Mouse (Mus musculus) midbrain, embryonic 14.5 days (tissue): ENCODE results near the gene Slamf6. TPM values are rescaled to one million over a fixed set of nuclear protein-coding genes. Genes with fewer than 3 reads are reported as not detected.

Experiments used
- ATAC-seq: fragments of 200-750 bp; cut with Nextera tagmentation; 2 replicates; pipeline ENCODE4 v1.8.0; 2017; ENCODE audit warnings: moderate number of reproducible peaks, moderate library complexity; ENCODE audit not compliant: low FRiP score, low TSS enrichment
- DNase-seq: peaks from one replicate; pipeline ENCODE4 v3.0.0-alpha.2; 2015
- H3K27ac ChIP-seq: fragments of 300-500 bp; sonication (generic); replicated peaks from 2 replicates; pipeline ENCODE4 v1.5.1; 2014; ENCODE audit warnings: mild to moderate bottlenecking, low read depth, low read length, moderate library complexity
- H3K27me3 ChIP-seq: fragments of 300-500 bp; sonication (generic); 2 replicates; pipeline ENCODE4 v1.6.1; 2014; ENCODE audit warnings: low read length, control low read depth, mixed read lengths; ENCODE audit not compliant: control insufficient read depth, insufficient read depth
- H3K36me3 ChIP-seq: fragments of 300-500 bp; sonication (generic); 2 replicates; pipeline ENCODE4 v1.6.1; 2014; ENCODE audit warnings: low read length, control low read depth; ENCODE audit not compliant: control insufficient read depth, insufficient read depth
- H3K4me1 ChIP-seq: fragments of 300-500 bp; sonication (generic); 2 replicates; pipeline ENCODE4 v1.6.1; 2014; ENCODE audit warnings: mild to moderate bottlenecking, antibody characterized with exemption, low read length, control low read depth; ENCODE audit not compliant: control insufficient read depth, insufficient read depth
- H3K4me2 ChIP-seq: fragments of 300-500 bp; sonication (generic); 2 replicates; pipeline ENCODE4 v1.6.1; 2014; ENCODE audit warnings: mild to moderate bottlenecking, low read length, moderate library complexity
- H3K4me3 ChIP-seq: fragments of 300-500 bp; sonication (generic); replicated peaks from 2 replicates; pipeline ENCODE4 v1.5.1; 2014; ENCODE audit warnings: low read depth, low read length
- H3K9ac ChIP-seq: fragments of 300-500 bp; sonication (generic); replicated peaks from 2 replicates; pipeline ENCODE4 v1.6.1; 2014; ENCODE audit warnings: mild to moderate bottlenecking, low read length, moderate library complexity
- H3K9me3 ChIP-seq: fragments of 300-500 bp; sonication (generic); 2 replicates; pipeline ENCODE4 v1.6.1; 2016; ENCODE audit warnings: low read length, control low read depth, mixed read lengths; ENCODE audit not compliant: control insufficient read depth
- WGBS: fragments of 180-500 bp; shearing (Covaris S2); extraction: QIAGEN DNeasy Blood & Tissue Kit; methylation state at CpG from one replicate; pipeline ENCODE4 v1.1.7; 2014; 5-methylcytosine and 5-hydroxymethylcytosine counted together
- polyA plus RNA-seq: library from polyadenylated mRNA; unstranded; fragments of >200 nt; fragmentation: Nextera tagmentation; extraction: Ambion mirVana; gene quantifications from 2 replicates; pipeline ENCODE4 v1.2.1, GENCODE M21; 2014

The Slamf6 gene
- polyA plus RNA-seq, 1 experiment from 2014 or later = not detected

- H3K4me3 ChIP-seq = no peak overlapping the region
- no peaks in the 10 kb centered on the region for H3K4me1 ChIP-seq
- H3K27ac ChIP-seq = no peak overlapping the region
- 95% methylated on average over 9 of the region's 9 CpGs for WGBS
- no peak overlapping the region for H3K9ac ChIP-seq
- H3K27me3 ChIP-seq = no peaks in the 10 kb centered on the region
- no peaks in the 10 kb centered on the region for H3K9me3 ChIP-seq
- ATAC-seq (no peak), DNase-seq (no peak)
- no peaks in the 10 kb centered on the region for H3K36me3 ChIP-seq
- H3K4me2 ChIP-seq = no peak overlapping the region
These were observed 3.8 kb downstream of the Slamf6 start for GRCm38 (mm10) chr1:171920989-171921621.

GRCm38 (mm10) chr1:171921641-171922040 lies 4.3 kb downstream of the Slamf6 start:
- H3K4me3 ChIP-seq = no peak overlapping the region
- no peak overlapping the region for H3K9ac ChIP-seq
- no peak overlapping the region for H3K27ac ChIP-seq
- DNase-seq (no peak), ATAC-seq (no peak)
- no peaks in the 10 kb centered on the region for H3K27me3 ChIP-seq
- H3K9me3 ChIP-seq = no peaks in the 10 kb centered on the region
- no peaks in the 10 kb centered on the region for H3K4me1 ChIP-seq
- H3K4me2 ChIP-seq = no peak overlapping the region
- no peaks in the 10 kb centered on the region for H3K36me3 ChIP-seq
- WGBS = 85% methylated on average over 2 of the region's 2 CpGs

GRCm38 (mm10) chr1:171922844-171923243 lies 5.5 kb downstream of the Slamf6 start:
- DNase-seq (no peak), ATAC-seq (no peak)
- no peak overlapping the region for H3K4me2 ChIP-seq
- no peak overlapping the region for H3K4me3 ChIP-seq
- 94% methylated on average over 5 of the region's 5 CpGs for WGBS
- no peaks in the 10 kb centered on the region for H3K4me1 ChIP-seq
- H3K27ac ChIP-seq = no peak overlapping the region
- no peaks in the 10 kb centered on the region for H3K27me3 ChIP-seq
- no peaks in the 10 kb centered on the region for H3K36me3 ChIP-seq
- no peaks in the 10 kb centered on the region for H3K9me3 ChIP-seq
- no peak overlapping the region for H3K9ac ChIP-seq

DNA sequence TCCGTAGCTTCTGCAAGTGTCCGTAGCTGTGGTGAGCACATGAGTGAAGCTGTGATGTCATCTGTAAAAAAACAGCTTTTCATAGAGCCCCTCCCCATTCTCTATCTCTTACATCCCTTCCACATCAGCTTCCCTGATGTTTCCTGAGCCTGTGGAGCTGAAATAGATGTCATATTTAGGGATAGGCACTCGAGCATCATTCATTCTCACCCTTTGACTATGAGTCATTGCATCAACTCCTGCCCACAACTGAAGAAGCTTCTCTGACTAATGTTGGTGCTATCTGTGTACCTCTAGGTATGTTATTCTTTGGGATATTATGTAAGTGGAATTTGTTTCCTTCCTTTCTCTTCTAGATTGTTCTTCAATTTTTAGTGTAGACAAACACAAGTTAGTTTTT lies 7.6 kb downstream of the Slamf6 start:
- Histone ChIP-seq H3K9ac (no peak overlapping the region), H3K9me3 (no peaks in the 10 kb centered on the region), H3K27ac (no peak overlapping the region), H3K4me2 (no peak overlapping the region), H3K27me3 (no peaks in the 10 kb centered on the region), H3K4me1 (no peaks in the 10 kb centered on the region), H3K36me3 (no peaks in the 10 kb centered on the region), H3K4me3 (no peak overlapping the region)
- DNase-seq (no peak), ATAC-seq (no peak)
- WGBS = 83% methylated on average over 3 of the region's 3 CpGs

DNA sequence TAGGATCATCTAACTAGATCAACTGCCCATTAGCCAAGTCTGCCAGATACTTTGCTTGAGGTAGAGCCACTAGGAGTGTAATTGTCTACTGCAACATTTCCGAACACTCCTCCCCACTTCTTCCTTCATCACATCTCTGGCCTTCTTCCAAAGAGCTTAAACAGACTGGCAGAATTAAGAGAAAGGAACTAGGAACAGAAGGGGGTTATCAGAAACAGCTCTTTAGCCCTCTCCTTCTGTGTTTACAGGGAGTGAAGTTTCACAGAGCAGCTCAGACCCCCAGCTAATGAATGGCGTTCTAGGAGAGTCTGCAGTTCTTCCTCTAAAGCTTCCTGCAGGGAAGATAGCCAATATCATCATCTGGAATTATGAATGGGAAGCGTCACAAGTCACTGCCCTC lies 16.5 kb downstream of the Slamf6 start:
- H3K4me1 ChIP-seq = no peaks in the 10 kb centered on the region
- no peak overlapping the region for H3K4me3 ChIP-seq
- no peak for ATAC-seq
- no peaks in the 10 kb centered on the region for H3K9me3 ChIP-seq
- no peaks in the 10 kb centered on the region for H3K36me3 ChIP-seq
- no peak overlapping the region for H3K4me2 ChIP-seq
- WGBS = 78% methylated on average over 3 of the region's 3 CpGs
- no peak for DNase-seq
- no peaks in the 10 kb centered on the region for H3K27me3 ChIP-seq
- no peak overlapping the region for H3K9ac ChIP-seq
- no peak overlapping the region for H3K27ac ChIP-seq

- H3K9me3 ChIP-seq = no peaks in the 10 kb centered on the region
- DNase-seq = no peak
- no peak overlapping the region for H3K4me3 ChIP-seq
- H3K4me1 ChIP-seq = no peaks in the 10 kb centered on the region
- no peak overlapping the region for H3K27ac ChIP-seq
- no peak overlapping the region for H3K4me2 ChIP-seq
- H3K36me3 ChIP-seq = no peaks in the 10 kb centered on the region
- ATAC-seq = no peak
- no peak overlapping the region for H3K9ac ChIP-seq
- 86% methylated on average over 14 of the region's 14 CpGs for WGBS
- H3K27me3 ChIP-seq = no peaks in the 10 kb centered on the region
These were observed 21.9 kb downstream of the Slamf6 start for GRCm38 (mm10) chr1:171938952-171939948.

DNA sequence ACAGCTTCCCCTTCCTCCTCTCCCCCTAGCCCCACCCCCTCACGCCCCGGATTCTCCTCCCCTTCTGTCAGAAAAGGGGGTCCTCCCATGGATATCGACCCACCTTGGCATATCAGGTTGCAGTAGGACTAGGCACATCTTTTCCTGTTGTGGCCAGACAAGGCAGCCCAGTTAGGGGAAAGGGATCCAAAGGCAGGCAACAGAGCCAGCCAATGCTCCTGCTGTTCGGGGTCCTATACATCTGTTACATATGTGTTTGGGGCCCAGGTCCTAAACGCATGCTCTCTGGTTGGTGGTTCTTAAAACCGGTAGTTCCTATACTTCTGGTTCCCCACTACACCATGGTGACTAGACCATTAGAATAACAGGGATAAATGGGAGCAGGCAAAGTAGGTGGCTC lies 23.3 kb downstream of the Slamf6 start:
- Histone ChIP-seq H3K36me3 (no peaks in the 10 kb centered on the region), H3K27ac (no peak overlapping the region), H3K9ac (no peak overlapping the region), H3K4me2 (no peak overlapping the region), H3K27me3 (no peaks in the 10 kb centered on the region), H3K4me1 (no peaks in the 10 kb centered on the region), H3K4me3 (no peak overlapping the region), H3K9me3 (no peaks in the 10 kb centered on the region)
- DNase-seq = no peak
- ATAC-seq = no peak
- WGBS = 88% methylated on average over 6 of the region's 6 CpGs

GRCm38 (mm10) chr1:171946447-171946995 lies 29.2 kb downstream of the Slamf6 start:
- no peak overlapping the region for H3K27ac ChIP-seq
- H3K36me3 ChIP-seq = no peaks in the 10 kb centered on the region
- H3K4me1 ChIP-seq = no peaks in the 10 kb centered on the region
- no peaks in the 10 kb centered on the region for H3K27me3 ChIP-seq
- H3K9me3 ChIP-seq = no peaks in the 10 kb centered on the region
- H3K4me2 ChIP-seq = no peak overlapping the region
- H3K4me3 ChIP-seq = no peak overlapping the region
- 32% methylated on average over 6 of the region's 6 CpGs for WGBS
- H3K9ac ChIP-seq = no peak overlapping the region
- ATAC-seq (no peak), DNase-seq (peak; percentile 37)
